Mouse (Mus musculus) kidney, postnatal 36 days (tissue): ENCODE results near the gene Birc5.

Experiments
- DNase-seq, 2 experiments: peaks; one replicate each; pipeline ENCODE4 v3.0.0; 2021 to 2022; ENCODE audit warnings: mixed read lengths in 2 of 2

Birc5 gene

GRCm38 (mm10) chr11:117888853-117889822 is 40.1 kb downstream of the Birc5 start:
- DNase-seq, result no peak

GRCm38 (mm10) chr11:117889887-117890340 is 40.9 kb downstream of the Birc5 start:
- DNase-seq, result no peak

- DNase-seq, result peak; percentile 57 to 66
Measured at GRCm38 (mm10) chr11:117890519-117891282, 41.6 kb downstream of the Birc5 start.

- DNase-seq, result no peak
Measured at GRCm38 (mm10) chr11:117891581-117892175, 42.6 kb downstream of the Birc5 start.

- DNase-seq, result no peak
Measured at GRCm38 (mm10) chr11:117892199-117892598, 43.1 kb downstream of the Birc5 start.

GRCm38 (mm10) chr11:117894676-117895075 is 45.6 kb downstream of the Birc5 start:
- no peak for DNase-seq

GRCm38 (mm10) chr11:117896533-117896932 is 47.5 kb downstream of the Birc5 start:
- DNase-seq, result no peak

GRCm38 (mm10) chr11:117902282-117902681 is 53.2 kb downstream of the Birc5 start:
- DNase-seq, result no peak

- DNase-seq, result no peak
Measured at GRCm38 (mm10) chr11:117904442-117904841, 55.4 kb downstream of the Birc5 start.
